Comparison of ENCODE assay signal across 10 mouse cellular contexts in genomic region chr12:32889846-32890245, GRCm38 (mm10).
"Had no signal": no experiment of that assay in that cellular context is flagged by ENCODE, and none has a peak within 500 bp of the region (broad histone marks: within the 10 kb centered on the region; RNA-seq: fewer than 3 reads in every experiment).

No protein-coding gene starts in this region.

- H3K9me3 ChIP-seq: limb, embryonic 15.5 days; liver, embryonic 12.5 days; lung, embryonic 15.5 days; midbrain, embryonic 13.5 days had no signal

- H3K27me3 ChIP-seq: limb, embryonic 15.5 days; liver, embryonic 12.5 days; lung, embryonic 15.5 days; midbrain, embryonic 13.5 days had no signal

- H3K27ac ChIP-seq: kidney, postnatal 0 days; limb, embryonic 15.5 days; liver, embryonic 12.5 days; lung, embryonic 15.5 days; midbrain, embryonic 13.5 days had no signal

- H3K9ac ChIP-seq: limb, embryonic 15.5 days; liver, embryonic 12.5 days; lung, embryonic 15.5 days; midbrain, embryonic 13.5 days had no signal

- H3K36me3 ChIP-seq: limb, embryonic 15.5 days; liver, embryonic 12.5 days; lung, embryonic 15.5 days; midbrain, embryonic 13.5 days had no signal

- H3K4me2 ChIP-seq: limb, embryonic 15.5 days; liver, embryonic 12.5 days; lung, embryonic 15.5 days; midbrain, embryonic 13.5 days had no signal

- H3K4me3 ChIP-seq: limb, embryonic 15.5 days; liver, embryonic 12.5 days; lung, embryonic 15.5 days; midbrain, embryonic 13.5 days had no signal

- DNase-seq: layer of hippocampus, adult 9-11 months; layer of hippocampus, postnatal 36 days; right cerebral cortex, postnatal 14 days; thymus, adult 18-20 months; thymus, postnatal 14 days had no signal

- ATAC-seq: liver, embryonic 12.5 days; midbrain, embryonic 13.5 days had no signal

- H3K4me1 ChIP-seq: limb, embryonic 15.5 days had no signal
